28 mouse cellular contexts compared by ENCODE assay signal in genomic region chr3:98419786-98420070, GRCm38 (mm10). TPM values are rescaled to one million over a fixed set of nuclear protein-coding genes. Genes with fewer than 3 reads are reported as not detected.
DNase-seq lines count a peak whose midpoint lies in the region; ATAC-seq lines count a peak whose summit lies in the region.
"Had no signal": no experiment of that assay in that cellular context is flagged by ENCODE, and none has a peak within 500 bp of the region (broad histone marks: within the 10 kb centered on the region; RNA-seq: fewer than 3 reads in every experiment).

No protein-coding gene starts in this region.

- H3K9ac ChIP-seq in midbrain, embryonic 11.5 days (ENCODE audit: low read length), result no peak overlapping the region
- H3K9ac ChIP-seq in midbrain, embryonic 14.5 days (replicated peaks; ENCODE audit: low read length), result no peak overlapping the region
- H3K9ac ChIP-seq in intestine, embryonic 15.5 days, result no peak overlapping the region
- H3K9ac ChIP-seq: embryonic facial prominence, embryonic 15.5 days; hindbrain, embryonic 12.5 days; lung, embryonic 14.5 days had no signal

- no peaks in the 10 kb centered on the region for H3K36me3 ChIP-seq in midbrain, embryonic 11.5 days (ENCODE audit: control insufficient read depth, insufficient read depth, low read length)
- H3K36me3 ChIP-seq in midbrain, embryonic 14.5 days (ENCODE audit: control insufficient read depth, insufficient read depth, low read length), result no peaks in the 10 kb centered on the region
- no peaks in the 10 kb centered on the region for H3K36me3 ChIP-seq in intestine, embryonic 15.5 days
- H3K36me3 ChIP-seq: embryonic facial prominence, embryonic 15.5 days; forebrain, embryonic 10.5 days; G1E; hindbrain, embryonic 12.5 days had no signal

- H3K4me2 ChIP-seq in midbrain, embryonic 11.5 days, result no peak overlapping the region
- H3K4me2 ChIP-seq in midbrain, embryonic 14.5 days (ENCODE audit: low read length), result no peak overlapping the region
- no peak overlapping the region for H3K4me2 ChIP-seq in intestine, embryonic 15.5 days (replicated peaks)
- H3K4me2 ChIP-seq: embryonic facial prominence, embryonic 15.5 days; hindbrain, embryonic 12.5 days; lung, embryonic 14.5 days had no signal

- H3K27ac ChIP-seq in midbrain, embryonic 11.5 days (ENCODE audit: low read depth, low read length), result no peak overlapping the region
- no peak overlapping the region for H3K27ac ChIP-seq in midbrain, embryonic 14.5 days (replicated peaks; ENCODE audit: low read depth, low read length)
- no peak overlapping the region for H3K27ac ChIP-seq in intestine, embryonic 15.5 days
- H3K27ac ChIP-seq: embryonic facial prominence, embryonic 15.5 days; forebrain, embryonic 10.5 days; heart, adult 2 months; hindbrain, embryonic 12.5 days had no signal

- no peaks in the 10 kb centered on the region for H3K27me3 ChIP-seq in midbrain, embryonic 11.5 days (ENCODE audit: control insufficient read depth, insufficient read depth, low read length)
- no peaks in the 10 kb centered on the region for H3K27me3 ChIP-seq in midbrain, embryonic 14.5 days (ENCODE audit: control insufficient read depth, insufficient read depth, low read length)
- H3K27me3 ChIP-seq in intestine, embryonic 15.5 days (replicated peaks), result no peaks in the 10 kb centered on the region
- H3K27me3 ChIP-seq: embryonic facial prominence, embryonic 15.5 days; hindbrain, embryonic 12.5 days had no signal

- WGBS in midbrain, embryonic 11.5 days, result 51% methylated on average over 4 of the region's 4 CpGs
- 48% methylated on average over 4 of the region's 4 CpGs for WGBS in midbrain, embryonic 14.5 days
- WGBS in intestine, embryonic 15.5 days, result 31% methylated on average over 4 of the region's 4 CpGs

- peak; percentile 62 for DNase-seq in midbrain, embryonic 11.5 days (ENCODE audit: low spot score, missing footprints)
- no peak for DNase-seq in midbrain, embryonic 14.5 days
- peak; percentile 94 for DNase-seq in kidney, adult 9 months
- peak; percentile 72 to 90 for DNase-seq in kidney, postnatal 36 days
- DNase-seq in adrenal gland, adult 8-10 months, result no peak
- no peak for DNase-seq in cerebellum, postnatal 25 days
- DNase-seq: adrenal gland, postnatal 10 days; cerebellum, adult 11 months; embryo, embryonic 11 days; gastrocnemius, postnatal 10 days; heart, adult 2 months; left cerebral cortex, postnatal 4 days; lung, embryonic 14.5 days; right cerebral cortex, postnatal 14 days; thymus, postnatal 36 days had no signal

- H3K4me3 ChIP-seq in midbrain, embryonic 11.5 days (ENCODE audit: low read depth, low read length), result no peak overlapping the region
- H3K4me3 ChIP-seq in midbrain, embryonic 14.5 days (replicated peaks; ENCODE audit: low read depth, low read length), result no peak overlapping the region
- no peak overlapping the region for H3K4me3 ChIP-seq in intestine, embryonic 15.5 days (replicated peaks)
- H3K4me3 ChIP-seq: embryonic facial prominence, embryonic 15.5 days; forebrain, embryonic 10.5 days; heart, adult 2 months; hindbrain, embryonic 12.5 days had no signal

- no peak for ATAC-seq in midbrain, embryonic 11.5 days (ENCODE audit: low FRiP score)
- ATAC-seq in midbrain, embryonic 14.5 days (ENCODE audit: low FRiP score, low TSS enrichment), result no peak
- peak; percentile 68 for ATAC-seq in intestine, embryonic 15.5 days
- ATAC-seq in megakaryocyte progenitor cell, adult 5-6 weeks (replicated peaks; ENCODE audit: poor library complexity), result no peak
- ATAC-seq: midbrain, embryonic 16.5 days had no signal

- no peaks in the 10 kb centered on the region for H3K9me3 ChIP-seq in midbrain, embryonic 11.5 days (ENCODE audit: control insufficient read depth, low read length)
- no peaks in the 10 kb centered on the region for H3K9me3 ChIP-seq in midbrain, embryonic 14.5 days (ENCODE audit: control insufficient read depth, low read length)
- no peaks in the 10 kb centered on the region for H3K9me3 ChIP-seq in intestine, embryonic 15.5 days
- H3K9me3 ChIP-seq: embryonic facial prominence, embryonic 15.5 days; forebrain, embryonic 10.5 days; hindbrain, embryonic 12.5 days had no signal

- no peaks in the 10 kb centered on the region for H3K4me1 ChIP-seq in midbrain, embryonic 11.5 days (ENCODE audit: control insufficient read depth, insufficient read depth, low read length)
- no peaks in the 10 kb centered on the region for H3K4me1 ChIP-seq in midbrain, embryonic 14.5 days (ENCODE audit: control insufficient read depth, insufficient read depth, low read length)
- H3K4me1 ChIP-seq in intestine, embryonic 15.5 days (replicated peaks), result peaks cover 30% of the 10 kb centered on the region

RNA-seq across cellular contexts. Expression of gene Gm4450, which starts 37.2 kb away (rescaled TPM):
- polyA plus RNA-seq in midbrain, embryonic 11.5 days (2014; fragmentation: Nextera tagmentation; extraction: Ambion mirVana), result 0.10 TPM in 1 of 2 replicates, not detected in the other
- not detected in 2 replicates for polyA plus RNA-seq in midbrain, embryonic 14.5 days (2014; fragmentation: Nextera tagmentation; extraction: Ambion mirVana)
- not detected in 2 replicates for polyA plus RNA-seq in intestine, embryonic 15.5 days (2015; fragmentation: Nextera tagmentation; extraction: Ambion mirVana)
- not detected for total RNA-seq in adrenal gland, adult 8-10 months (2022)
- total RNA-seq in megakaryocyte progenitor cell, adult 5-6 weeks (2015), result not detected in 2 replicates
- total RNA-seq in megakaryocyte progenitor cell, adult 5-6 weeks (2017), result not detected in 2 replicates
- total RNA-seq: G1E; gastrocnemius, postnatal 10 days; heart, adult 2 months; layer of hippocampus, postnatal 14 days; left cerebral cortex, postnatal 4 days; liver, adult 2 months; megakaryocyte, adult 5-6 weeks had no signal
- polyA plus RNA-seq: brain, embryonic 14.5 days; embryonic facial prominence, embryonic 15.5 days; forebrain, embryonic 10.5 days; G1E; heart, adult 2 months; heart, embryonic 16.5 days; hindbrain, embryonic 12.5 days; large intestine, adult 2 months; liver, adult 2 months; lung, embryonic 14.5 days; midbrain, embryonic 16.5 days had no signal

RNA-seq across cellular contexts. Expression of gene Zfp697, which starts 37.5 kb away (rescaled TPM):
- 9.5 and 10.2 TPM in 2 replicates for polyA plus RNA-seq in midbrain, embryonic 11.5 days (2014; fragmentation: Nextera tagmentation; extraction: Ambion mirVana)
- 21.3 and 25.5 TPM in 2 replicates for polyA plus RNA-seq in midbrain, embryonic 14.5 days (2014; fragmentation: Nextera tagmentation; extraction: Ambion mirVana)
- polyA plus RNA-seq in intestine, embryonic 15.5 days (2015; fragmentation: Nextera tagmentation; extraction: Ambion mirVana), result 7.1 and 7.2 TPM in 2 replicates
- 1 to 10 TPM; 5.8 to 9.4 (median 7.5) TPM for total RNA-seq in adrenal gland, adult 8-10 months (2022)
- total RNA-seq in megakaryocyte progenitor cell, adult 5-6 weeks (2015), result 0.90 and 1.2 TPM in 2 replicates
- 0.54 and 0.84 TPM in 2 replicates for total RNA-seq in megakaryocyte progenitor cell, adult 5-6 weeks (2017)
- polyA plus RNA-seq: G1E had no signal

Comparison
In these comparisons a context has a peak if more than half of its experiments do, and no peak if none do; other contexts are left out.
1. DNase-seq: peak in midbrain, embryonic 11.5 days (single experiment), kidney, adult 9 months (single experiment) and kidney, postnatal 36 days (2 of 2); none in midbrain, embryonic 14.5 days (single experiment), adrenal gland, adult 8-10 months (single experiment) and cerebellum, postnatal 25 days (0 of 2).